Mouse (Mus musculus): ENCODE results near the gene Tmbim1. TPM values are rescaled to one million over a fixed set of nuclear protein-coding genes. Genes with fewer than 3 reads are reported as not detected.
"Not testable (repeated sequence)": the region's sequence is repeated elsewhere in the genome, so short reads cannot be mapped to it uniquely, and the experiment has no call there.

Tmbim1 gene
- polyA plus RNA-seq, 1 experiment from 2014 or later: 9.1 TPM

DNA sequence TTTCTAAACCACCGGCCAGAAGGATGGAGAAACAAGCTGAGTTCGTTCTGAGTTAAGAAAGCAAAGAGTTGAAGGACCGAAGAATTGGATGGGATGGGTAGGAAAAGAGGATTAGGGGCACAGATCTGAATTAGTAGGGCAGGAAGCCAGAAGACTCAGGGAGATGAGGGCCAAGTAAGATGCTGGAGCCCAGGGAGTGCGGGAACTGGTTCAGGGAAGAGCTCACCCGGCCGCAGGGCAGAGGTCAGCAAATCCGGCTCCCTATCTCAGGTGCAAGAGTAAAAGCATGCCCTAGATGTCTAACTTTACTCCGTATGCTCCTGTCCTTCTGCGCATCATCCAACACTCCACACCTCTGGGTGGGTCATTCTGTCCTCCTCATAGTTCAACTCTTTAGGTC lies 27.5 kb upstream of the Tmbim1 start:
- 0 out of 2 replicates have a peak overlapping the region, but pooled peaks have one; percentile 31 for H3K27ac ChIP-seq (ENCODE audit: low read depth, low read length)
- peaks cover 6% of the 10 kb centered on the region for H3K4me1 ChIP-seq (replicated peaks; ENCODE audit: control insufficient read depth, insufficient read depth, low read length)
- peak; percentile 13; the same call in 1 of the 2 replicates for ATAC-seq (ENCODE audit: low FRiP score)
- H3K36me3 ChIP-seq (ENCODE audit: control insufficient read depth, insufficient read depth, low read length): no peaks in the 10 kb centered on the region
- peak overlapping the region; percentile 36 for H3K4me3 ChIP-seq (ENCODE audit: low read depth, low read length)
- WGBS: 5% methylated on average over 9 of the region's 9 CpGs
- peak overlapping the region; percentile 60 for H3K4me2 ChIP-seq (replicated peaks; ENCODE audit: low read depth, low read length)
- no peaks in the 10 kb centered on the region for H3K9me3 ChIP-seq (ENCODE audit: control insufficient read depth, low read length)
- H3K27me3 ChIP-seq (ENCODE audit: control insufficient read depth, insufficient read depth, low read length): no peaks in the 10 kb centered on the region
- peak overlapping the region; percentile 52 for H3K9ac ChIP-seq (ENCODE audit: low read depth, low read length)
- DNase-seq (ENCODE audit: low spot score): no peak

GRCm38 (mm10) chr1:74332241-74332763 lies 26.9 kb upstream of the Tmbim1 start:
- H3K4me2 ChIP-seq (replicated peaks; ENCODE audit: low read depth, low read length): peak overlapping the region; percentile 60
- H3K4me3 ChIP-seq (ENCODE audit: low read depth, low read length): peak overlapping the region; percentile 36
- peak; percentile 97 for DNase-seq (ENCODE audit: low spot score)
- ATAC-seq (ENCODE audit: low FRiP score): peak; percentile 98
- no peaks in the 10 kb centered on the region for H3K27me3 ChIP-seq (ENCODE audit: control insufficient read depth, insufficient read depth, low read length)
- H3K36me3 ChIP-seq (ENCODE audit: control insufficient read depth, insufficient read depth, low read length): no peaks in the 10 kb centered on the region
- under 1% methylated on average over 36 of the region's 36 CpGs for WGBS
- H3K27ac ChIP-seq (ENCODE audit: low read depth, low read length): 0 out of 2 replicates have a peak overlapping the region, but pooled peaks have one; percentile 31
- peak overlapping the region; percentile 52 for H3K9ac ChIP-seq (ENCODE audit: low read depth, low read length)
- no peaks in the 10 kb centered on the region for H3K9me3 ChIP-seq (ENCODE audit: control insufficient read depth, low read length)
- H3K4me1 ChIP-seq (replicated peaks; ENCODE audit: control insufficient read depth, insufficient read depth, low read length): peaks cover 6% of the 10 kb centered on the region

DNA sequence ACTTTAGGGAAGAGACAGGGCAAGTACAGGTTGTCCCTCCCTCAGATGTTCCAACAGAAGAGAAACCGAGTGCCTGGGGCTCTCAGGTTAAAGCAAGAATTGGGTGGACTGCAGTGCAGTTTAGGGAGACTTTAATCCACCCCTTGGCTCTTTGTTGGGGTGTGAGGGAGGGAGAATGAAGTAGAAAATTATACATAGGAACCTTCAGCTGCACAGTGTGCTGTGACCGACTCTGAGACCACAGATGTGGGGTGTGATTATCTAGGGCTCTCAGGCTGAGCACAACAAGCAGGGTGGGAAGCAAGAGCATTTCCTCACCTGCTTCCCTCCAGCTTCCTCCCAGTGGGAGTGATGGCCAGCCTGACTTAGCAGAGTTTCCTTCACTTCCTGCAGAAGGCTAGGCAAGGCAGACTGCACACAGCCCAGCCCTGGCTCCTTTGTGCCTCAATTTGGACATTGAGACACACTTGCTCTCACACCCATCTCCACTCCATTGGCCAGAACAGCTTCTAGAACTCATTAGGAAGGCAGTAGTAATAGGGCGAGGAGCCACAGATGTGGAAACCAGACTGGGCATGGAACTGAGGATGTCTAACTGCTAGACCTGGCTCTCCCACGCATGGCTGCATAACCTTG lies 25.7 kb upstream of the Tmbim1 start:
- Histone ChIP-seq H3K4me1 (replicated peaks; ENCODE audit: control insufficient read depth, insufficient read depth, low read length) (peaks cover 6% of the 10 kb centered on the region), H3K9ac (ENCODE audit: low read depth, low read length) (no peak overlapping the region), H3K4me2 (replicated peaks; ENCODE audit: low read depth, low read length) (no peak overlapping the region), H3K27ac (ENCODE audit: low read depth, low read length) (no peak overlapping the region), H3K36me3 (ENCODE audit: control insufficient read depth, insufficient read depth, low read length) (no peaks in the 10 kb centered on the region), H3K9me3 (ENCODE audit: control insufficient read depth, low read length) (no peaks in the 10 kb centered on the region), H3K27me3 (ENCODE audit: control insufficient read depth, insufficient read depth, low read length) (no peaks in the 10 kb centered on the region), H3K4me3 (ENCODE audit: low read depth, low read length) (no peak overlapping the region)
- DNase-seq (ENCODE audit: low spot score): no peak
- no peak for ATAC-seq (ENCODE audit: low FRiP score)
- WGBS: 83% methylated on average over 4 of the region's 4 CpGs

DNA sequence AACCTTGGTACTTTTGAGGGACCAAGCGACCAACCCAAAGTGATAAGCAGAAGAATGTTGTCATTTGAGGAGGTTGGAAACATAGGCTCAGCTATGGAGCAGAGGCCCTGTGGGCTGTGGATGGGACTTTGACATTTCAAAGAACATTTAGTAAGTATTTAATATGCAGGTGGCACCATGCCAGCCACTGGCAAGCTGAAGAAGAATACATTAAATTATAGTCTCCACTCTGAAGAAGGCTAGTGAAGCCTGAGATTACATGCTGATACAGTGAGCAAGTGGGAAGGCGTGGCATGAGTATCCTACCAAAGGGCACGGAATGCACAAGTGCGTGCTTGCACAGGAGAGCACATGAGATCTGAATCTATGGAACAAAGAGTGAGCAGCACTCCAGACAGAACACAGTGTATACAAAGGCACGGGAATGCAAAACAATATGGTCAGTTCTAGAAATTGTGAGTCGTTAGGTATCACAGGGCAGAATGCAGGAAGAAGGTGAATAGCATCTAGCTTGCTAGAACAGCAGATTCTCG lies 24.5 kb upstream of the Tmbim1 start:
- no peaks in the 10 kb centered on the region for H3K36me3 ChIP-seq (ENCODE audit: control insufficient read depth, insufficient read depth, low read length)
- no peak overlapping the region for H3K9ac ChIP-seq (ENCODE audit: low read depth, low read length)
- WGBS: 90% methylated on average over 7 of the region's 7 CpGs
- no peaks in the 10 kb centered on the region for H3K9me3 ChIP-seq (ENCODE audit: control insufficient read depth, low read length)
- H3K27ac ChIP-seq (ENCODE audit: low read depth, low read length): no peak overlapping the region
- DNase-seq (ENCODE audit: low spot score) (no peak), ATAC-seq (ENCODE audit: low FRiP score) (no peak)
- no peaks in the 10 kb centered on the region for H3K27me3 ChIP-seq (ENCODE audit: control insufficient read depth, insufficient read depth, low read length)
- no peak overlapping the region for H3K4me3 ChIP-seq (ENCODE audit: low read depth, low read length)
- peaks cover 6% of the 10 kb centered on the region for H3K4me1 ChIP-seq (replicated peaks; ENCODE audit: control insufficient read depth, insufficient read depth, low read length)
- no peak overlapping the region for H3K4me2 ChIP-seq (replicated peaks; ENCODE audit: low read depth, low read length)

GRCm38 (mm10) chr1:74326916-74327315 lies 21.5 kb upstream of the Tmbim1 start:
- WGBS: 74% methylated on average over 2 of the region's 2 CpGs
- DNase-seq (ENCODE audit: low spot score); H3K4me1 ChIP-seq (replicated peaks; ENCODE audit: control insufficient read depth, insufficient read depth, low read length); ATAC-seq (ENCODE audit: low FRiP score); H3K27me3 ChIP-seq (ENCODE audit: control insufficient read depth, insufficient read depth, low read length); H3K9ac ChIP-seq (ENCODE audit: low read depth, low read length); H3K36me3 ChIP-seq (ENCODE audit: control insufficient read depth, insufficient read depth, low read length); H3K4me3 ChIP-seq (ENCODE audit: low read depth, low read length); H3K9me3 ChIP-seq (ENCODE audit: control insufficient read depth, low read length); H3K27ac ChIP-seq (ENCODE audit: low read depth, low read length); H3K4me2 ChIP-seq (replicated peaks; ENCODE audit: low read depth, low read length): not testable (repeated sequence)

GRCm38 (mm10) chr1:74321396-74321795 lies 16.0 kb upstream of the Tmbim1 start:
- 81% methylated on average over 3 of the region's 3 CpGs for WGBS
- ATAC-seq (ENCODE audit: low FRiP score): no peak
- no peak overlapping the region for H3K27ac ChIP-seq (ENCODE audit: low read depth, low read length)
- no peaks in the 10 kb centered on the region for H3K9me3 ChIP-seq (ENCODE audit: control insufficient read depth, low read length)
- no peak for DNase-seq (ENCODE audit: low spot score)
- H3K4me1 ChIP-seq (replicated peaks; ENCODE audit: control insufficient read depth, insufficient read depth, low read length): no peaks in the 10 kb centered on the region
- no peaks in the 10 kb centered on the region for H3K27me3 ChIP-seq (ENCODE audit: control insufficient read depth, insufficient read depth, low read length)
- H3K36me3 ChIP-seq (ENCODE audit: control insufficient read depth, insufficient read depth, low read length): no peaks in the 10 kb centered on the region
- no peak overlapping the region for H3K4me3 ChIP-seq (ENCODE audit: low read depth, low read length)
- H3K9ac ChIP-seq (ENCODE audit: low read depth, low read length): no peak overlapping the region
- no peak overlapping the region for H3K4me2 ChIP-seq (replicated peaks; ENCODE audit: low read depth, low read length)

- Histone ChIP-seq H3K9ac (ENCODE audit: low read depth, low read length) (no peak overlapping the region), H3K4me2 (replicated peaks; ENCODE audit: low read depth, low read length) (no peak overlapping the region), H3K36me3 (ENCODE audit: control insufficient read depth, insufficient read depth, low read length) (no peaks in the 10 kb centered on the region), H3K4me1 (replicated peaks; ENCODE audit: control insufficient read depth, insufficient read depth, low read length) (no peaks in the 10 kb centered on the region), H3K4me3 (ENCODE audit: low read depth, low read length) (no peak overlapping the region), H3K27ac (ENCODE audit: low read depth, low read length) (no peak overlapping the region), H3K27me3 (ENCODE audit: control insufficient read depth, insufficient read depth, low read length) (no peaks in the 10 kb centered on the region), H3K9me3 (ENCODE audit: control insufficient read depth, low read length) (no peaks in the 10 kb centered on the region)
- WGBS: 90% methylated on average over 3 of the region's 3 CpGs
- ATAC-seq (ENCODE audit: low FRiP score) (no peak), DNase-seq (ENCODE audit: low spot score) (no peak)
Measured at GRCm38 (mm10) chr1:74318711-74319110, 13.3 kb upstream of the Tmbim1 start.

GRCm38 (mm10) chr1:74316114-74316827 lies 10.8 kb upstream of the Tmbim1 start:
- DNase-seq (ENCODE audit: low spot score) (no peak), ATAC-seq (ENCODE audit: low FRiP score) (no peak)
- 73% methylated on average over 4 of the region's 4 CpGs for WGBS

More at GRCm38 (mm10) chr1:74316114-74316827, 10.8 kb upstream of the Tmbim1 start:
- Histone ChIP-seq H3K27me3 (ENCODE audit: control insufficient read depth, insufficient read depth, low read length) (no peaks in the 10 kb centered on the region), H3K4me2 (replicated peaks; ENCODE audit: low read depth, low read length) (no peak overlapping the region), H3K9me3 (ENCODE audit: control insufficient read depth, low read length) (no peaks in the 10 kb centered on the region), H3K4me1 (replicated peaks; ENCODE audit: control insufficient read depth, insufficient read depth, low read length) (no peaks in the 10 kb centered on the region), H3K27ac (ENCODE audit: low read depth, low read length) (no peak overlapping the region), H3K4me3 (ENCODE audit: low read depth, low read length) (no peak overlapping the region), H3K36me3 (ENCODE audit: control insufficient read depth, insufficient read depth, low read length) (no peaks in the 10 kb centered on the region), H3K9ac (ENCODE audit: low read depth, low read length) (no peak overlapping the region)
